Mouse (Mus musculus) cerebellum, postnatal 36 days (tissue): Measurements from ENCODE around the gene Mpig6b.

ENCODE experiments used
- DNase-seq, 2 experiments: peaks; one replicate each; pipeline ENCODE4 v3.0.0; 2021 to 2022; ENCODE audit warnings: mixed read lengths in 2 of 2

The Mpig6b gene

GRCm38 (mm10) chr17:35085208-35085865, 19.4 kb upstream of the Mpig6b start, which contains the start of gene Ly6g6f:
Gene Ly6g6f, minus strand, starts transcription at chr17:35085610.
- no peak for DNase-seq

DNA sequence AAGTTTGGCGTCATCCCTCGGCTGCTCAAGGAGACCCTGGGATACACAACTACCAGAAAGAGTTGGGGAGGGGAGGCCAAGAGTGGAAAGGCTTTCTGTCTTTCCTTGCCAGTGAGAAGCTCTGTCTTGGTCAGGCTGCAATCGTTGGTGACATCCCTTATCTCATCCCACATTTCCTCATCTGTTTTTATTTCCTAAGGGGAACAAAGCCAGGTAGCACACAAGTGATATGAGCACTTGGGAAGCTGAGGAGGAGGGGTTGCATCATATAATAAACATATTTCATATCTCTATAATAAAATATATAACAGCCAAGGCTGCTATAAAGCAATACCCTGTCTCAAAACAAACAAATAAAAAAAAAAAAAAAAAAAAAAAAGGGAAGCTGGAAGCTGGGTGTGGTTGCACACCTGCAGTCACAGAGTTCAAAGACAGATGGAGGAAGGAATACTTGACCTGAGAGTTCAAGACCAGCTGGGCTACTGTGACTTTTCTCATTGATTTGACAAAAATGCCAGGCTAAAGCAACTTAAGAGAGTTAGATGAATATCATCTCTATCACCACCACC, 18.0 kb upstream of the Mpig6b start:
- DNase-seq, result no peak

GRCm38 (mm10) chr17:35082841-35083576, 17.0 kb upstream of the Mpig6b start:
- DNase-seq, result peak; percentile 72 to 75

GRCm38 (mm10) chr17:35080710-35081109, 14.7 kb upstream of the Mpig6b start:
- DNase-seq, result no peak

DNA sequence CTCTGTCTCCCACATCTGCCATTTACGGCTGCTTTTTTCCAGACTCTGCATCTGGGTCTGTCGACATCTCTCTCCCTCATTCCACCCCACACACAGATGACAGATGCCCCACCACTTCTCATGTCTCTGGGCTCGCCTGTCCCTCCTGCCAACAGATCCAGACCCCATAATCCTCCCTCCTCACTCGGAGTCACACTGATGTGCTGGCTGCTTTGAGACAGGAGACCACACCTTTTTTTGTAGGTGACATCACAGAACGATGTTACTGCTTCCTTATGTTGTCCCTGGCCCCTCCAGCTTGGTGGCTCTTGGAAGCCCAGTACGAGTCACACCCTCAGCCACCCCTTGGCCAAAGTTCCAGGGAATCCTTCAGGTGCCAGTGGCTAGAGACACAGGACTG, 14.3 kb upstream of the Mpig6b start:
- DNase-seq, result no peak

DNA sequence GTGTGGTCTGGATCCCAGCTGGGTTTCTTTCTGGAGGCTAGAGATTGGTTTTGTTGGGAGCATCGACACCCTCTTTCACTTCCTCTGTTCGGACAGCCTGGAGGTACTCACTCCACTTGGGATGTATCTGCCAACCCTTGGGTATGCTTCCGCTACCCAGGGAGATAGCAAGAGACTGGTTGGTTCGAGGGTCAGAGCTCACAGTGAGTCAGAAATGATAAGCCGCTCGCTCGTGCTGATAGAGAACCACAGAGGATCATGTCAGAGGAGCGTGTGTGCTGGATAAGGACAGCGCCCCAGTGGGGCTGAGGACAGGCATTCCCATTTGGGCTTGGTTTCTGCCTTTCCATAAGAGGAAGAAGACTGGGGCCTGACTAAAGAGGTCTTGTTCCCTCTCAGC, 13.8 kb upstream of the Mpig6b start:
- DNase-seq, result no peak

- peak in 1 of 2 experiments; percentile 53 for DNase-seq
Observed at GRCm38 (mm10) chr17:35077786-35078233, 11.8 kb upstream of the Mpig6b start, which contains the start of gene Ly6g6d. Gene Ly6g6d, minus strand, starts transcription at chr17:35078065.

GRCm38 (mm10) chr17:35077285-35077684, 11.3 kb upstream of the Mpig6b start:
- DNase-seq, result peak in 1 of 2 experiments; percentile 2

DNA sequence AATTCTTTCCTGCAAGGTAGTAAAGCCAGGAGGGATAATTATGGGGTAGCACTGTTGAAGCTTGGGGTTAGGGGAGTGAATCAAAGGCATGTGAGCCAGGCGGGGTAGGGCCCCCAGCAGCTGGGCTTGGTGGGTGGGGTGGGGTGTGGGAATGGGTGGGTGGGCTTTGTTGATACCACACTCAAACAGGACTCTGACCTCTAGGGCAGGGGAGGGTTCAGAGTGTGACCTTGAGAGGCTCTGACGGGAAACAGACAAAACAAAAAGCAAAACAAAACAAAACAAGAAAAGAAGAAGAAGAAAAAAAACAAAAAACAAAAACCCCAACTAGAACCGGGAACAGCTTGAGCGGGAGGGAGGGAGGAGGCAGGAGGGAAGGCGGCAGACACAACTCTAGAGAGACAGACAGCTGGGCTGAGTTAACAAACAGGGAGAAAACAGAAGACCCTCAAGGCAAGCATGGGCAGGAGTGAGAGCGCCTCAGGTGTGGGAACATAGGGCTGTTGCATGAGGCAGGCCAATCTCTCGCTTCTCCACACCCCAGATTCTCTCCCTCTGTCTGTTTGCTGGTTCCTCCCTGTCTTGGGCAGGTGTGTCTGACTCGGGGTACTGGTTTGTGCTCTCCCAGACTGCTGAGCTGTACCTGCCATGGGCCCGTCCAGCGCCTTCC, 10.7 kb upstream of the Mpig6b start, which contains the start of gene Ly6g6e:
Ly6g6e (plus strand) TSS at position 396 of the 670 bp plus-strand sequence.
- DNase-seq, result peak in 1 of 2 experiments; percentile 9

DNA sequence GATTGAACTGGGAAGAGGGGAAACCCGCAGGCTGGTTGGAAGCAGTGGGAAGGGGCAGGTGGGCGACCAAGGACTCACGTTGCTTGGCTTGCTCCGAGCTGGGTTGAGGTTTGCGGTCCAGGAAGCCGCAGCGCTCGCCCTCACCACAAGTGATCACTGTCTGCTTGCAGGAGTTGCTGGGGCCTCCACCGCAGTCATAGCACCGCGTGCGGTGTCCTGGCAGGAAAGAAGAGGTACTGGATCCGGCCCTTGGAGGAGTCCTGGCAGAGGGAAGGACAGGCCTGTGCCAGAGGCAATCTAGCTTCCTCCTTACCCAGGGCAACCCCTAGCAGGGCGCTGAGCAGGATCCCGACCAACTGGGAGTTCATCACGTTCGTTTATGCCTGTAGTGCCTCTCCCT, 8.1 kb upstream of the Mpig6b start:
- peak; percentile 82 to 84 for DNase-seq

GRCm38 (mm10) chr17:35071454-35071853, 5.5 kb upstream of the Mpig6b start:
- DNase-seq, result no peak

GRCm38 (mm10) chr17:35070556-35071229, 4.7 kb upstream of the Mpig6b start:
- DNase-seq, result peak; percentile 83 to 87

GRCm38 (mm10) chr17:35068213-35068914, 2.4 kb upstream of the Mpig6b start:
- DNase-seq, result no peak

DNA sequence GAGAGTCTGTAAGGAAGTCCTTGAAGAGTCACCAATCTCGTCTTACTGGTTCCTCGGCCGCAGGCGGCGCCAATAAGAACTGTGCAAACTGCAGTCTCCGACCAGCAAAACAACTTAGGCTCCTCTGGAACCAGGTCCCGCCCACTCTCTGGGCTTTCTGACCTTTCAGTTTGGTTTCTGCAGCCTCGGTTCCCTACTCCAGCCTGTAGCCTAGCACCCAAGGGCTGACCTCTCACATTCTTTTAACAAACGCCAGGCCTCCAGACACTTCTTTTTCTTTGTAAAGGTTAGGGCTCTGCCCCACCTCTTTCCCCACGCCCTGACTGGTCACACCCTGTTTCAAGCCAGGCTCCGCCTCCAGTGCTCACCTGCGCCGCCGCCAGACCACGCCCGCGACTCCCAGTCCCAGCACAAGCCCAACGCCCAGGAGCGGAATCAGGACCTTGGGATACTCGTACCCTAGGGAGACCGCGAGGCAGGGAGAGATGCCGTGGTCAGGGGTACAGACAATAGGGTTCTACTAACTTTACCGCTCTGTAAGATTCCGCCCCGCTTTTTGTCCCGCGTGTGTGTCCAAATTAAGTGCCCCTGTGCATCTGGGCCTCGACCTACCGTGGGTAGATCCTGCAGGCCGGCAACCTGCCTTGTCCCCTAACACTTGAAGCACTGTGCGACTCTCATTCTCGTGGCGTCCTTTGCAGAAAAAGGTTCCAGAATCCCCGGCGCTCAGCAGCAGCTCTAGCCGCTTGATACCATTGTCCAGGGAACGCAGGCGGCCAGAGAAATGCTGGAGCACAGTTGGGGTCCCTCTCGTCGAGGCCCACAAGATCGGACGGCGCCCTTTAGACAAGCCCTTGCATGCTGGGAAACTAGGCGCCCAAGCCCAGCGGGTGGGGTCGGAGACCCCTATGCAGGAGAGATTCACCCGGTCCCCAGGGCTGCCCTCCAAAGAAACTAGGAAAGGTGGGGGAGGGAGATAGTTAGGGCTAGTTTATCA, 735 bp downstream of the Mpig6b start, which contains the start of gene Ly6g6c:
Ly6g6c (plus strand) TSS at position 438 of the 997 bp plus-strand sequence.
- peak; percentile 62 to 71 for DNase-seq

GRCm38 (mm10) chr17:35064378-35064877, 1.6 kb downstream of the Mpig6b start:
- DNase-seq, result peak; percentile 64 to 68

GRCm38 (mm10) chr17:35063466-35063865, 2.5 kb downstream of the Mpig6b start:
- no peak for DNase-seq

- no peak for DNase-seq
Observed at GRCm38 (mm10) chr17:35061299-35061698, 4.7 kb downstream of the Mpig6b start.

DNA sequence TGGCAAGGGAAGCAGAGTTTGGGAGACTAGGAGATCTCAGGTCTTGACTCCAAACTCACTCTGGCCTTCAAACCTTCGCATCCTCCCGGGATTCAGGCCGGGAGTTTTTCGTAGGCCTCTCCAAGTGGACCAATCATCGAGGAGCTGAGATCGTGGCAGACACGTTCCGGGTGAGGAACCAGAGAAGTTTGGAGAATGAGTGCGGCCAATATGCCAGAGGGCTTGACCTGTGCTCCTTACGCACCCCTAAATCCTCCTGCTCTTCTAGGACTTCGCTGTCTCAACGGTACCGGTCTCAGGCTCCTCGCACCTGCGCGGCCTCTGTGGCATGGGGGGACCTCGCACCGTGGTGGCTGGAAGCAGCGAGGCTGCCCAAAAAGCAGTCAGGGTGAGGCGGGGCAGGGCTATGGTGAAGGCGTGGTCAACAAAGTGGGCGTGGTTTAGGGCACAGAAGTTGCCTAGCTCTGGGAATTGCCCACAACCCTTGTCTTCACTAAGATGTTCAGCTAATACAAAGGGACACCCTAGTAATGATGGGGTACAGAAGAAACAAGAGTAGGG, 5.2 kb downstream of the Mpig6b start:
- no peak for DNase-seq

DNA sequence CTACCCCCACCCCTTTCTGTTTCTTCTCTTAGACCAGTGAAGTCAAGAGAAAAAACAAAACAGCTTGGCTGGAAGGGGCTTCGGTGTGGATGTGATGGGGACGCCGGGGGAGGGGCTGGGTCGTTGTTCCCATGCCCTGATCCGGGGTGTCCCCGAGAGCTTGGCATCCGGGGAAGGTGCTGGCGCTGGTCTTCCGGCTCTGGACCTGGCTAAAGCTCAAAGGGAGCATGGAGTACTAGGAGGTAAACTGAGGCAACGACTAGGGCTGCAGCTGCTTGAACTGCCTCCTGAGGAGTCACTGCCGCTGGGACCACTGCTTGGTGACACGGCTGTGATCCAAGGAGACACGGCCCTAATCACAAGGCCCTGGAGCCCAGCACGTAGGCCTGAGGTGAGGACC, 5.9 kb downstream of the Mpig6b start:
- DNase-seq, result no peak
